Mouse (Mus musculus): ENCODE data around the gene Card19.

The Card19 gene

DNA sequence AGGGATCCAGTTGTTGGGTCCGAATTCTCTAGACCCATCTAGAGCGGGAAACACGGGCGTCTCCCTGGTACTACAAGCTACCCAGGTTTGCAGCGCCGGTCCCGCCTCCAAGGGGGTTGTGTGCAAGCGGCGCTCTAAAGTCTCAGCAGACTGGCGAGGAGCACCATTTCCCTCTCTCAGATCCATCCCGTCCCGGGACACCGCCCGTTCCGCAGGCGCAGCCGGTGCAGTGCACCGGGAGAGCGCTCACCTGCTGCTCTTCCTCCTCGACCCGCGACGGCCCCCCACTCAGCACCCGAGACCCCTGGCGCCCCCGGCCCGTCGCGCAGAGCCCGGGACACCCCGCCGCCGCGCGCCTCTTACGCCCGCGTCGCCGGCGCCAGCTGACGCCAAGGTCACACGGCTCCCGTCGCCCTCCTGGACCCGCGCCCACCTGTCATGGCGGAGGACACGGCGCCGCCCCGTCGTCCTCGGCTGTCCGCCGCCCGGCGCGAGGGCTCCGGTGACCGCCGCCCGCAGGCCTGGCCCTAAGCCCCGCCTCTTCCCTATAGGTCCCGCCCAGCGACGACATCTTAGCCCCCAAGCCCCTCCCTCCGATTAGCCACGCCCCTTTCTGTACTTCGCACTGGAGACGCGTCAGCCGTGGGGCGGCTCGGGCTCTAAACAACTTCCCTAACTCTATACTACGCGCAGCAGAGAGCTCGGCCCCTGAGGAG is at the start of gene Card19:
Gene Card19 (minus strand): TSS at position 534 of the 716 bp plus-strand sequence.
- peak; percentile 93 for DNase-seq (ENCODE audit: low read depth, low spot score)

- no peak for DNase-seq (ENCODE audit: low read depth, low spot score)
These were observed 44.3 kb upstream of the Card19 start for GRCm38 (mm10) chr13:49260036-49260722.

- DNase-seq (ENCODE audit: low read depth, low spot score) = no peak
These were observed 42.0 kb upstream of the Card19 start for GRCm38 (mm10) chr13:49257819-49258313.

- no peak for DNase-seq (ENCODE audit: low read depth, low spot score)
These were observed 36.9 kb upstream of the Card19 start for GRCm38 (mm10) chr13:49252746-49253145.

DNA sequence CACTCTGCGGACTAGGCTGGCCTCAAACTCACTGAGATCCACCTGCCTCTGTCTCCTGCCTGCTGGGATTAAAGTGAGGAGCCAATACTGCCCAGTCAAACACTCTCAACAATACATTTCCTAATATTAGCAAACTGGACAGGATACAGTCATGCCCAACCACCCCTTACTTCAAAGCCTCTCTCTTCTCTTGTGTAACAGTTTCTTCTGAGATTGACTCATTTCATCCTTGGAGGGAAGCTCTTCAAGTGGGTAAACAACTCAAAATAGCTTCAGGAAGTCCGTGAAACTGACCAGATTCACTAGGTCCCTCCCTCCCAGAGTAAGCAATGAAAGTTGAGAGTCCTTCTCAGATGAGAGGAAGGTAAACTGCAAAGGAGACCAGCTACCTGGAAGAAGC is 36.3 kb upstream of the Card19 start:
- no peak for DNase-seq (ENCODE audit: low read depth, low spot score)

GRCm38 (mm10) chr13:49250716-49251517 is 35.1 kb upstream of the Card19 start:
- DNase-seq (ENCODE audit: low read depth, low spot score) = no peak

GRCm38 (mm10) chr13:49249634-49250033 is 33.8 kb upstream of the Card19 start:
- no peak for DNase-seq (ENCODE audit: low read depth, low spot score)

DNA sequence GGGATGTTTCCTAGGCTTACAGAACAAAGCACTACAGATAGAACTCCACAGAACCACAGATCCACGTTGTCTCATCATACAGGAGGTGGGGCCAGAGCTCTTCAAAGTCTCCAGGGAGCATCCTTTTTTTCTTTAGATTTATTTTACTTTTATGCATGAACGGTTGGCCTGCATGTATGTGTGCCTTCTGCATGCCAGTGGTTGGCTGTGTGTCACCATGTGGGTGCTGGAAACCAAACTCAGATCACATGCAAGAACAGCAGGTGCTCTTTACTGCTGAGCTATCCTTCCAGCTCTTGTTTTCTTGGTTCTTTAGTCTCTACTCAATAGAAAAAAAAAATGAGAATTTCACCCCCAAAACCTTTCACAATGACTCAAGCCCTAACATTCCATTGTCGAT is 33.1 kb upstream of the Card19 start:
- DNase-seq (ENCODE audit: low read depth, low spot score) = no peak

- no peak for DNase-seq (ENCODE audit: low read depth, low spot score)
These were observed 32.6 kb upstream of the Card19 start, which contains the start of gene Susd3 for GRCm38 (mm10) chr13:49248467-49248862. Gene Susd3, minus strand, starts transcription at chr13:49248706.

DNA sequence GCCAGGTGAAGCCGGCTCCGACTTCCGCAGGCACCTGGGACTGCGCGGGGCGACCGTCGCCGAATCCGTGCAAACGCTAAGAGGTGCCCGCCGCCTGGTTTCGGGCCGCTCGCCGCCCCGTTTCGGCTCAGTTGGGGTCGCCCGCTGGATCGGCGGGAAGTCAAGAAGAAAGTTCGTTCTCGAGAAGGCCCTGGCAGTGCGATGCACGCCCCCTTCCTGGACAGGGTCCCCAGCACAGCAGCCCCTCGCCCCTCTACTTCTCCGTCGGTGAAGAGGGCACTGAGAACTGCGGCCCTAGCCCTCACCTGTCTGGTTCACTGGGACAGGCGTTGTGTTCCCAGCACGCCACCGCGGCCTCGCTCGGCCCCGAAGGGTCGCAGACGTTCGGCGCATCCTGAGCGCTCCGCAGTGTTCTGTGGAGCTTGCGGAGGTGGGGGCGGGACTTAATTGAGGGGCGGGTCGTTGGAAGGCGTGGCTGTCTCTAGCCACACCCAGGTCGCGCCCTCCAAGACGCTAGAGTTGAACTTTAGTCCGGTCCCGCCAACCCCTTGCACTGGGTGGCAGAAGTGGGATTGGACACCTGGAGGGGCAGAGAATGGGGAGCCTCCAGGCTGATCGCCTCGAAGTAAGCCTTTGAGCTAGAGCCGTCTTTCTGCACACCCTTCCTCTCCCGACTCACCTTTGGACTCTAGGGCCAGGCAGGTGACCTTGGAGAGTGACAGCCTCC is 32.1 kb upstream of the Card19 start:
- DNase-seq (ENCODE audit: low read depth, low spot score) = no peak

DNA sequence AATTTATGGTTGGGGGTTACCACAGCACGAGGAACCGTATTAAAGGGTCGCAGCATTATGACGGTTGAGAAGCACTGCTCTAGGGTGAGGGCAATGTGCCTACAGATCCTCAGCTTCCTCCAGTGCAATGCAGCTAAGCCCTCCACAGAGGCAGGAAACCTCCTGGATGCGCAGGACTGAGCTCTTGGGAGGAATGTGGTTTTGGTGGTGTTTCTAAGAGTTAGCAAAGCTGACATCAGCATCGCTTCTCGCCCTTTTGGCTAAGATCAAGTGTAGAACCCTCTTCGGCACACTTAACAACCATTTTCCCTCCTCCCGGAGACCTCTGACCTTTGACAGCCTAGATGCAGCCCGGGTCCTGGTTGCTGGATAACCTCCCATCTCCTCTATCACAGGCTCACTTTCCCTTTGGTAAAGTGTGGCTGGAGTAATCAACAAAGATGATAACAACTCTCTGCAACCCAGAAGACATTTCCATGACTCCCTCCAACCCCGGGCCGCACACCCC is 31.4 kb upstream of the Card19 start:
- DNase-seq (ENCODE audit: low read depth, low spot score) = no peak

DNA sequence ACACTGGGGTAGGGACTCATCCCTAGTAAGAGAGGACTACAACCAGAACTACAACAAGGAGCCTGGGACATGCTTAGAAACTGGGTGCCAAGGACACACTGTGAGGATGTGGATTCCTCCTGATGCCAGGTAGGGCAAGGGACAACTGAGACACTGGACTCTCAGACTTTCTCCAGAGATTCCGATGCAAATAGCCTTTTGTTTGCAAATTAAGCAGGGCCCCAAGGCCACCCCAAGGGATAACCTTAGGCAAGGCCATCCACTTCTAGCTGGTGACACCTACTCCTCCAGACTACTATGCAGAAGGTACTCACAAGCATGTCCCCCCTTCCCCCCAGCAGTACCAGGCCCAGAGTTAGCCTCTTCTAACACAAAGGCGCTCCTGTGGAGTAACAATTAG is 30.8 kb upstream of the Card19 start:
- DNase-seq (ENCODE audit: low read depth, low spot score) = no peak

- DNase-seq (ENCODE audit: low read depth, low spot score) = no peak
These were observed 30.2 kb upstream of the Card19 start for GRCm38 (mm10) chr13:49246011-49246410.

DNA sequence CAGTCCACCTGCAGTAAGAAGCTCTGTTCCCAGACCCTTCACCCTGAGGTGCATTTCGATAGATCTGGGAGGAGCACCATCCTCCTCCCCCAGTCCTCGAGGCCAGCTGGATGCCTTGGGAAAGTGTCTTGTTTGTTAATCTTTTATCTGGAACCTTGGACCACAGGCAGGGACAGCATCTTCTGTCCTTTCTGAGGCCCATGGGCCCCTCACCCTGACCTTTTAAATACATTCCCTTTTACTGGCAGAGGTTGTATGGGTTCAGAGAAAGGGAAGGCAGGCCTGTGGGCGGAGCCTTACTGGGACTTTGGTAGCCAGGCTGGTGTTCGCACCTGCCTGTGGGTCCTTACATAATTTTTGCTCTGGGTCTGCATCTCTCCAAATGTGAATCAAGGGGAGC is 29.4 kb upstream of the Card19 start:
- no peak for DNase-seq (ENCODE audit: low read depth, low spot score)

DNA sequence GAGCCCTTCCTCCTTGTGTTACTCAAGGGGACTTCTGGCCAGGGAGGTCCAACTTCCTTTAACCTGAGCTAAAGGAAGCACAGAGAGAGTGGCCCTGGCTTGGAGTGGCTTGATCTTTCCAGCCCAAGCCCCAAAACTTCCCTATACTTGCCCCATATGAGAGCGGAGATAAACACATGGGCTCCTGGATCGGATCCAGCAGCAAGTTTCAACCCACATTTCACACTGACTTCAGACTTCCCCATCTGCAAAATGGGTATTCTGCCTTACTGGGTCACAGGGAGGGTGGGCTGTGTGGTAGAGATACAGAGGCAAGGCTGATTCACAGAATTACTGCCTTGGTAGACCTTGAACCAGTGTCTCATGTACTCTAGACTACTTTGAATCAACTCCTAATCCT is 27.7 kb upstream of the Card19 start:
- DNase-seq (ENCODE audit: low read depth, low spot score) = no peak

DNA sequence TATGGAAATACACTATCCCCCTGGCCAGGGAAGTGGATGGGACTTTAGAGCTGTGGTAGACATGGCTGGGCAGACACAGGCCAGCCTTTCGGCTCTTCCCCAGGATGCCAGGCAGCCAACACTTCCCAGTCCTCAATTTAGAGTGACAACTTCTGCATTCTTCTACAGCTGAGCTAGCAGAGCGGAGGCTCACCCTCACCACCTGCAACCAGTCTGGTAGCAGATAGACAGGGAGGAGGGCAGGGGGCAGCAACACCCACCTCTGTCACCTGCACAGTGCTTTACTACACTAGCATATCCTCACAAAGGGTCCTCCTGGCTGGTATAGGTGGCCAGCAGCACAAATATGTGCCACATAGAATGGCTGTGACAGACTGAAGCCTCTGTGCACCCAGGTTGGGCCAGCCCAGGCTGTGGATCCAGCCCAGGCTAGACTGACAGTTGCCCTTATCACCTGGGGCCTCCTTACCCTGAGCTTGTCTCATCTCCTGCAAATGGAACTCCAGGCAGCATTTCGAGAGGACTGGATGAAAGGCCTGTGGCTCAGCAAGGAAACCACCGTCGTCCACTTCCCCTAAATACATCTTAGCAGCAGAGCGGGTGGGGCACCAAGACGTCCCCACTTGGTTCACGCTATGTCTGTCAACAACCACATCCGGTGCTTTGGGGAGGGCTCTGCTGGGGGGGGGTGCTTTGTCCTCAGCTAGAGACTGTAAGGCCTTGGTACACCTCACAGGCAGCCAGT is 26.7 kb upstream of the Card19 start:
- no peak for DNase-seq (ENCODE audit: low read depth, low spot score)

GRCm38 (mm10) chr13:49238737-49239136 is 22.9 kb upstream of the Card19 start:
- no peak for DNase-seq (ENCODE audit: low read depth, low spot score)

DNA sequence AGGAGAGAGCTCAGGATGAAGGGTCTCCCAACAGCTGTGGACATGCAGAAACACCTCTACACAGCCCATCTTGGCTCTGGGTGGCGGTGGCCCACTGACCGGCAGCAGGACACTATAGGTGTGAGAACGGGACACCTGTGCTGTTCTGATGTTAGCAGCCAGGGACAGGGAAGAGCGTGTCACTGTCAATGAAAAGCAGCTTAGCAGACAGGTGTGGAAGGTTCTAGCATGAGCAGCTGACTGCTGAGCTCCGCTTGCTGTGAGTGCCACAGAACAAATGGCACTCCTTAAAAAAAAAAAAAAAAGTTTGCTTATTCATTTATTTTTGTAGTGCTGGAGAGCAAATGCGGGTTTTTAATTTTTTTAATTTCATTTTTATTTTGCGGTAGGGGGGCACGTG is 21.8 kb upstream of the Card19 start:
- DNase-seq (ENCODE audit: low read depth, low spot score) = no peak

GRCm38 (mm10) chr13:49234711-49235110 is 18.9 kb upstream of the Card19 start:
- no peak for DNase-seq (ENCODE audit: low read depth, low spot score)

DNA sequence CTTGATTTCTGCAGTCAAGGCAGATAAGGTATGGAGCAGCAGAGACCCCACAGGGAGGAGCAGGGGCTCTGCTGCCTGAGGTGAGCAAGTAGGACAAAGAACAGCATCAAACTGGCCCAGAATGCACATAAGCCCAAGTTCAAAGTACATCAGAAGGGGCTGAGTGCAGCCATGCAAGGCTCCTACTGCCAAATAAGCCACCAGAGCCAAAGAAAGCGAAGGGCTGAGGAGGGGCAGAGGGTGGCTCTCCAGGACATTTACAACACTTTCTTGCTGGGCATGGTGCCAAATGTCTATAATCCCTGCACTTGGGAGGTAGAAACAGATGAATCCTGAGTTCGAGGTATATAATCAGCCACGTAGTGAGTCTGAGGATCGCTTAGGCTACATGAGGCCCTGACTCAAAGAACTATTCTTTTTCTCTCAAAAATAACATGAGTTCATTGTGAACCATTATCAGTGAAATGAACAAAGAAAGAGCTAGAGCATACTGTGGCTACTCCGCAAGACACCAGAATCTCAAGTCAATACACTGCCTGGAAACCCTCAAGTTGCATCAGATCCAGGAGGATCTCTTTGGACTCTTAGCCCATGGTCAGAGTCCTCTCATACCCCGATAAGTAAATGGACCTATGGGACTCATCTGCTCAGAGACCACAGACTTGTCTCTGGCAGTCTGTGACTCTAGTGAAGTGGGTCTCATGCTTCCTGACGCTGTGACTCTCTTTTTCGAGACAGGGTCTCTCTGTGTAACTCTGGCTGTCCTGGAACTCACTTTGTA is 18.1 kb upstream of the Card19 start:
- no peak for DNase-seq (ENCODE audit: low read depth, low spot score)
